Mouse (Mus musculus): ENCODE measurements at regions not wholly inside any gene's neighbourhood (a gene's known extent, or its start where the extent isn't known, plus 50 kb on each side); places are given as distances from the start of the nearest gene placed in this dataset.
"Not testable (repeated sequence)": the region's sequence is repeated elsewhere in the genome, so short reads cannot be mapped to it uniquely, and the experiment has no call there.

GRCm38 (mm10) chrX:50675356-50675755 is 165.5 kb upstream of the Stk26 start:
- no peak for ATAC-seq (replicated peaks; ENCODE audit: low FRiP score, poor library complexity, severe bottlenecking)

- ATAC-seq (replicated peaks; ENCODE audit: low FRiP score, poor library complexity, severe bottlenecking), result no peak
Observed at GRCm38 (mm10) chrX:50657835-50658565, 182.8 kb upstream of the Stk26 start.

- no peak for ATAC-seq (replicated peaks; ENCODE audit: low FRiP score, poor library complexity, severe bottlenecking)
Observed at GRCm38 (mm10) chrX:50657180-50657834, 183.5 kb upstream of the Stk26 start.

GRCm38 (mm10) chrX:50655380-50655779 is 185.5 kb upstream of the Stk26 start:
- ATAC-seq (replicated peaks; ENCODE audit: low FRiP score, poor library complexity, severe bottlenecking), result not testable (repeated sequence)

GRCm38 (mm10) chrX:50641347-50641746 is 199.5 kb upstream of the Stk26 start:
- no peak for ATAC-seq (replicated peaks; ENCODE audit: low FRiP score, poor library complexity, severe bottlenecking)

- no peak for ATAC-seq (replicated peaks; ENCODE audit: low FRiP score, poor library complexity, severe bottlenecking)
Observed at GRCm38 (mm10) chrX:50635634-50636033, 205.2 kb upstream of the Stk26 start.

- no peak for ATAC-seq (replicated peaks; ENCODE audit: low FRiP score, poor library complexity, severe bottlenecking)
Observed at GRCm38 (mm10) chrX:50634842-50635615, 205.8 kb upstream of the Stk26 start.

- no peak for ATAC-seq (replicated peaks; ENCODE audit: low FRiP score, poor library complexity, severe bottlenecking)
Observed at GRCm38 (mm10) chrX:50632536-50632935, 204.2 kb upstream of the Olfr1324 start.

- no peak for ATAC-seq (replicated peaks; ENCODE audit: low FRiP score, poor library complexity, severe bottlenecking)
Observed at GRCm38 (mm10) chrX:50625336-50625735, 197.0 kb upstream of the Olfr1324 start.

- no peak for ATAC-seq (replicated peaks; ENCODE audit: low FRiP score, poor library complexity, severe bottlenecking)
Observed at GRCm38 (mm10) chrX:50622984-50623455, 194.7 kb upstream of the Olfr1324 start.

GRCm38 (mm10) chrX:50620909-50621308 is 192.6 kb upstream of the Olfr1324 start:
- no peak for ATAC-seq (replicated peaks; ENCODE audit: low FRiP score, poor library complexity, severe bottlenecking)

GRCm38 (mm10) chrX:50619919-50620318 is 191.6 kb upstream of the Olfr1324 start:
- ATAC-seq (replicated peaks; ENCODE audit: low FRiP score, poor library complexity, severe bottlenecking), result no peak

- no peak for ATAC-seq (replicated peaks; ENCODE audit: low FRiP score, poor library complexity, severe bottlenecking)
Observed at GRCm38 (mm10) chrX:50618936-50619335, 190.6 kb upstream of the Olfr1324 start.

GRCm38 (mm10) chrX:50616920-50617319 is 188.6 kb upstream of the Olfr1324 start:
- ATAC-seq (replicated peaks; ENCODE audit: low FRiP score, poor library complexity, severe bottlenecking), result not testable (repeated sequence)

- ATAC-seq (replicated peaks; ENCODE audit: low FRiP score, poor library complexity, severe bottlenecking), result peak; percentile 67
Observed at GRCm38 (mm10) chrX:50614874-50615273, 186.6 kb upstream of the Olfr1324 start.

- ATAC-seq (replicated peaks; ENCODE audit: low FRiP score, poor library complexity, severe bottlenecking), result not testable (repeated sequence)
Observed at GRCm38 (mm10) chrX:50614367-50614766, 186.1 kb upstream of the Olfr1324 start.

GRCm38 (mm10) chrX:50611765-50612591 is 183.7 kb upstream of the Olfr1324 start:
- peak; percentile 57; the same call in 1 of the 2 replicates for ATAC-seq (replicated peaks; ENCODE audit: low FRiP score, poor library complexity, severe bottlenecking)

GRCm38 (mm10) chrX:50608141-50608540 is 179.8 kb upstream of the Olfr1324 start:
- ATAC-seq (replicated peaks; ENCODE audit: low FRiP score, poor library complexity, severe bottlenecking), result not testable (repeated sequence)

GRCm38 (mm10) chrX:50607636-50608035 is 179.3 kb upstream of the Olfr1324 start:
- no peak for ATAC-seq (replicated peaks; ENCODE audit: low FRiP score, poor library complexity, severe bottlenecking)

- ATAC-seq (replicated peaks; ENCODE audit: low FRiP score, poor library complexity, severe bottlenecking), result 0 out of 2 replicates have a peak, but pooled peaks have one; percentile 46
Observed at GRCm38 (mm10) chrX:50605517-50605916, 177.2 kb upstream of the Olfr1324 start.
